Mouse (Mus musculus): ENCODE data around the gene Pum1.

The Pum1 gene

GRCm38 (mm10) chr4:130661151-130661550 lies 2.0 kb upstream of the Pum1 start:
- ChIA-PET POLR2A (interaction anchor here (0.7 to 17.2 kb wide), 23 partner anchors 8 to 353 kb away, joined by 3 to 818 read pairs (median 23); partner anchors contain the start of genes Fabp3 (in 2 of the 4), Gm10570 (in 1 of the 4), Snrnp40 (in 1 of the 4) and Zcchc17 (in 1 of the 4)), CTCF (interaction anchor here in 2 of 4 experiments (0.6 to 1.1 kb wide), 2 partner anchors 8 to 17 kb away, joined by 6 read pairs; no protein-coding TSS in a partner anchor)

DNA sequence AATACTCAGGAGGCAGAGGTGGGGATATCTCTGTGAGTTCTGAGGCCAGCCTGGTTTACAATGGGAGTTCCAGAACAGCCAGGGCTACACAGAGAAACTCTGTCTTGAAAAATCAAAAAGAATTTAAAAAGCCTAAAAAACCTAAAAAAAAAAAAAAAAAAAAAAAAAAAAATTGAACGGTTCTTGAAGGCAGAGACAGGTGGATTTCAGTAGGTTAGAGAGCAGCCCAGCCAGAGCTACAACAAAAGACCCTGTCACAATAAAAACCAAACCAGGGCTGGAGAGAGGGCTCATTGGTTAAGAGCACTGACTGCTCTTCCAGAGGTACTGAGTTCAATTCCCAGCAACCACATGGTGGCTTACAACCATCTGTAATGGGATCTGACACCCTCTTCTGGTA lies 816 bp upstream of the Pum1 start:
- ChIA-PET CTCF (interaction anchor here in 3 of 4 experiments (0.6 to 1.5 kb wide), 8 partner anchors 9 to 142 kb away, joined by 3 to 6 read pairs (median 4); no protein-coding TSS in a partner anchor), POLR2A (interaction anchor here (0.5 to 17.2 kb wide), 38 partner anchors 9 to 1606 kb away, joined by 3 to 818 read pairs (median 10); partner anchors contain the start of genes Bsdc1 (in 1 of the 4), Laptm5 (in 1 of the 4), Pef1 (in 1 of the 4) and Snrnp40 (in 1 of the 4))

DNA sequence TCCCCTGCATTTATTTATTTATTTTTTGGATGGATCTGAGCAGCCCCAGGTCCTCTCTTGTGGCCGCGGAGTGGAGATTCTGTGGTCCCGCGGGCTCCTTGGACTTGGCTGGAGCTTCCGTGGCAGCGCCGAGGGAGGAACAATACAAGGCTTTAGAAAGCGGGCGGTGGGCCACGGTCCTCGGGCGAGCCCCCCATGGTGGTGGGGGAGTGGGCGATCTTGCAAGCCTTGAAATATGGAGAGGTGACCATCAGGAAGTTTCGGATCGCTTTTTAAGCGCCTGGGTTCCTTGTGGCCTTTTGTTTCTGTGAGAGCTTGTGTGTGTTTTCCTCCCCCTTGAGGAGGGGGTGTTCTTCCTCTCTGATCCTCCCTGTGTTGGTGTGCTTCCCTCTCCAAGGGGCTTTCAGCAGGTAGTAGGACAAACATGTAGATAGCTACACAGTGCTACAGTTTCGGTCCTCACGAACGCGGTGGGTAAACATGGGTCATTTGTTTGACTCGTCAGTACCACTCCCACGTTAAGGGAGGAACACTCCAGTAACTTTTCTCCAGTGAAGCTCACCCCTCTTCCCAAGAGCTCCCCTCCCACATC lies 785 bp downstream of the Pum1 start:
- ChIA-PET POLR2A (interaction anchor here (0.5 to 17.2 kb wide), 64 partner anchors 8 to 569 kb away, joined by 3 to 818 read pairs (median 4); partner anchors contain the start of gene Zcchc17 (in 1 of the 4)), CTCF (interaction anchor here in 2 of 4 experiments (0.7 to 2.1 kb wide), 4 partner anchors 11 to 28 kb away, joined by 3 to 6 read pairs (median 3); no protein-coding TSS in a partner anchor)

GRCm38 (mm10) chr4:130664414-130665029 lies 1.4 kb downstream of the Pum1 start:
- POLR2A ChIA-PET = interaction anchor here (0.5 to 17.2 kb wide), 54 partner anchors 7 to 362 kb away, joined by 3 to 818 read pairs (median 4); partner anchors contain the start of gene Zcchc17 (in 1 of the 4)
- CTCF ChIA-PET = interaction anchor here in 2 of 4 experiments (0.7 to 2.1 kb wide), 3 partner anchors 10 to 25 kb away, joined by 3 to 6 read pairs (median 3); no protein-coding TSS in a partner anchor

DNA sequence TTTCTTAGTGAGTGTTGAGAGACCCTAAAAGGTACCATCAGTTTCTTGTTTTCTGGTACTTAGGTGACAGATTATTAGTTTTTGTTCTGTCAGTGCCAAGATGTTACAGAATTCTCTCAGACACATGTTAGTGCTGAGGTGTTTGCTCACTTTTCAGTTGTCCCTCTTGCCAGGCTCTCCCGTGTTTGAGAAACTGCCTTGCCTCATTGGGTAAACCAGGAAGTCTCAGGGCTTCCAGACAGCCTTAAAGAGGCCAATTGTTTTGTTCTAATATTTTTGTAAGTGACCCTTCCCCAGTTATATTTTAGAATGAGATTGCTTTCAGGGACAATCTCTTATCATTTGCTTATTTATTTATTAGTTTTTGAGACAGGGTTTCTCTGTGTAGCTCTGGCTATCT lies 2.1 kb downstream of the Pum1 start:
- ChIA-PET CTCF (no interaction called here), POLR2A (interaction anchor here in 3 of 4 experiments (1.2 to 17.2 kb wide), 16 partner anchors 9 to 145 kb away, joined by 3 to 818 read pairs (median 128); no protein-coding TSS in a partner anchor)

- ChIA-PET POLR2A (interaction anchor here (0.8 to 17.2 kb wide), 33 partner anchors 9 to 369 kb away, joined by 3 to 818 read pairs (median 6); no protein-coding TSS in a partner anchor), CTCF (interaction anchor here in 1 of 4 experiments (0.6 to 0.9 kb wide), 2 partner anchors 8 to 70 kb away, joined by 4 read pairs; no protein-coding TSS in a partner anchor)
Measured at GRCm38 (mm10) chr4:130667686-130668085, 4.6 kb downstream of the Pum1 start.

GRCm38 (mm10) chr4:130668541-130668940 lies 5.4 kb downstream of the Pum1 start:
- ChIA-PET CTCF (interaction anchor here in 2 of 4 experiments (0.8 to 0.9 kb wide), 3 partner anchors 9 to 133 kb away, joined by 3 to 4 read pairs (median 4); no protein-coding TSS in a partner anchor), POLR2A (interaction anchor here (0.6 to 17.2 kb wide), 36 partner anchors 9 to 1386 kb away, joined by 3 to 818 read pairs (median 5); partner anchors contain the start of genes Snrnp40 (in 1 of the 4) and Zcchc17 (in 1 of the 4))

GRCm38 (mm10) chr4:130668991-130669390 lies 5.9 kb downstream of the Pum1 start:
- ChIA-PET CTCF (interaction anchor here in 1 of 4 experiments (0.8 kb wide), 1 partner anchor 133 kb away, joined by 4 read pairs; no protein-coding TSS in a partner anchor), POLR2A (interaction anchor here (0.6 to 17.2 kb wide), 30 partner anchors 9 to 370 kb away, joined by 3 to 818 read pairs (median 6); partner anchors contain the start of genes Snrnp40 (in 1 of the 4) and Zcchc17 (in 1 of the 4))

- ChIA-PET POLR2A (interaction anchor here in 3 of 4 experiments (0.6 to 17.2 kb wide), 25 partner anchors 10 to 1637 kb away, joined by 3 to 818 read pairs (median 8); no protein-coding TSS in a partner anchor), CTCF (interaction anchor here in 2 of 4 experiments (0.6 to 0.7 kb wide), 2 partner anchors 10 to 39 kb away, joined by 5 to 11 read pairs; no protein-coding TSS in a partner anchor)
Measured at GRCm38 (mm10) chr4:130670023-130670422, 6.9 kb downstream of the Pum1 start.

GRCm38 (mm10) chr4:130671079-130671845 lies 8.1 kb downstream of the Pum1 start:
- POLR2A ChIA-PET = interaction anchor here (0.6 to 17.2 kb wide), 26 partner anchors 8 to 364 kb away, joined by 3 to 818 read pairs (median 13); partner anchors contain the start of gene Pum1 (in 2 of the 4)
- CTCF ChIA-PET = interaction anchor here in 2 of 4 experiments (0.5 to 1.0 kb wide), 4 partner anchors 15 to 1440 kb away, joined by 3 to 10 read pairs (median 3); no protein-coding TSS in a partner anchor

GRCm38 (mm10) chr4:130672161-130672560 lies 9.0 kb downstream of the Pum1 start:
- CTCF ChIA-PET = interaction anchor here in 2 of 4 experiments (0.5 to 1.0 kb wide), 2 partner anchors 22 to 147 kb away, joined by 3 read pairs; no protein-coding TSS in a partner anchor
- POLR2A ChIA-PET = interaction anchor here (0.6 to 17.2 kb wide), 21 partner anchors 8 to 365 kb away, joined by 3 to 818 read pairs (median 10); partner anchors contain the start of gene Pum1 (in 3 of the 4)

DNA sequence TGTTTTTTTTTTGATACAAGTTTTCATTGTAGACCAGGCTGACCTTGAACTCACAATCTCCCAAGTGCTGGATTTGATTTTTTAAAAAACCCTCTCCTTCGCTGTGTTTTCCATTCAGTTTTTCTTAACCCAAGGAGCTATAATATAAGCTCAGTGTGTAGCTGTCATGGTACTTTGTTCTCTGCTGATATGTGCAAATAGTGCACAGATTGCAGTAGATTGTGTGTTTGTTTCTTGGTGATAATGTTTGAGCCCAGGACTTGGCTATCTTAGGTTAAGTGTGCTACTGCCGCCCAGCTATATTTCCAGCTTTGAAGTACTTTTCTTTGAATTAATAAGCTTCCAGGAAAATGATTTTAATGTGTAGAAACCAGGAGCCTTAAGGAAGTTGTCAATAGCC lies 13.6 kb downstream of the Pum1 start:
- POLR2A ChIA-PET = interaction anchor here (0.5 to 32.7 kb wide), 31 partner anchors 9 to 1068 kb away, joined by 3 to 818 read pairs (median 4); partner anchors contain the start of genes Pum1 (in 2 of the 4), Snrnp40 (in 1 of the 4) and Zcchc17 (in 1 of the 4)
- CTCF ChIA-PET = no interaction called here

DNA sequence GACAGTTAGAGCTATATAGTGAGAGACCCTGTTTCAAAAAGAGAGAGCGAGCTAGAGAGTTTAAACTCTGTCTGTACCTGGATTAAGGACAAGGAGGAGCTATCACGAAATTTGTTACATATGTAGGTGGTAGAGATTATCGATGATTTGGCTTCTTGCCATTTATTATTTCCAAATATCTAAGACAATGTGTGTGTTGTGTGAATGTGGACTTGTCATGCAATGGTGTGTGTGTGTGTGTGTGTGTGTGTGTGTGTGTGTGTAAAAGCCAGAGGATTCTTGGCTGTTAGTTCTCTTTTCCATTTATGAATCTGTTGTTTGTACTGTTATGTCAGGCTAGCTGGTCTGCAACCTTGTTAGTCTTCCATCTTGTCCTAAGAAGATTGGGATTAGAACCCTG lies 15.0 kb downstream of the Pum1 start:
- ChIA-PET CTCF (interaction anchor here in 1 of 4 experiments (0.6 kb wide), 1 partner anchor 12 kb away, joined by 3 read pairs; no protein-coding TSS in a partner anchor), POLR2A (interaction anchor here (0.5 to 32.7 kb wide), 23 partner anchors 10 to 157 kb away, joined by 3 to 818 read pairs (median 10); partner anchors contain the start of gene Pum1 (in 3 of the 4))

- ChIA-PET POLR2A (interaction anchor here (0.6 to 32.7 kb wide), 52 partner anchors 9 to 1846 kb away, joined by 3 to 818 read pairs (median 4); partner anchors contain the start of gene Pum1 (in 3 of the 4)), CTCF (interaction anchor here in 3 of 4 experiments (0.6 to 1.9 kb wide), 8 partner anchors 9 to 590 kb away, joined by 3 to 8 read pairs (median 4); no protein-coding TSS in a partner anchor)
Measured at GRCm38 (mm10) chr4:130680676-130681075, 17.6 kb downstream of the Pum1 start.

DNA sequence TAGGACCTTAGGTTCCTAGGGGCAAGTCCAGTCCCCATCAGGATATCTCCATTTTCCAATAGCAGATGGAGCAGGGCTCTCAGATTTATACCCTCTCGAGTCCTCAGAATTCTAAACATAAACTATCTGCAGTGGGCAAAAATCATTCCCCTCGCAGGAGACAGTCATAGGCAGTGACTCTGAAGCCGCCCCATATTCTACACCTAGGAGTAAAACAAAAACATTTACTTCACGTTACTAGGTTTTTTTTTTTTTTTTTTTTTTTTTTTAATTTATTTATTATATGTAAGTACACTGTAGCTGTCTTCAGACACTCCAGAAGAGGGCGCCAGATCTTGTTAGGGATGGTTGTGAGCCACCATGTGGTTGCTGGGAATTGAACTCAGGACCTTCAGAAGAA lies 19.9 kb downstream of the Pum1 start:
- POLR2A ChIA-PET = interaction anchor here (0.6 to 32.7 kb wide), 24 partner anchors 1 to 1648 kb away, joined by 3 to 818 read pairs (median 5); partner anchors contain the start of gene Pum1 (in 2 of the 4)
- CTCF ChIA-PET = interaction anchor here (0.6 to 1.5 kb wide), 13 partner anchors 8 to 517 kb away, joined by 3 to 14 read pairs (median 4); no protein-coding TSS in a partner anchor

DNA sequence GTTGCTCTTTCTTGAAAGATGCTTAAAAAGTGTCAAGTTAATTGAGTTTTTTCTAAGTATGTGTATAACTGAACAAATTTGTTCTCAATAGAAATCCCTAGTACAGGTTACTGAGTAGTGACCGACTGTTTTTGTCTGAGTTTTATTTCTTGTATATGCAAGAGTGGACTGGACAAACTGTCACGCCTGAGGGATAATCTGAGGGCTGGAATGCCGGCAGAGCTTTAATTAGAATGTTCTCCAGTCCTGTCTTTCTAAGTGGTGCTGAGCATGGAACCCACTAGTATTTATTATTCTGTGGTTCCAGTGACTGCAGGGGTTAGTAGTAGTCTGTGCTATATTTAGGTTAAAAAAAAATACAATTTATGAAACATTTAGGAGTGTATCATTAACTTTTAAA lies 30.8 kb downstream of the Pum1 start:
- CTCF ChIA-PET = interaction anchor here in 2 of 4 experiments (0.6 to 1.3 kb wide), 3 partner anchors 9 to 217 kb away, joined by 3 to 6 read pairs (median 3); no protein-coding TSS in a partner anchor

More for the DNA sequence above, 30.8 kb downstream of the Pum1 start:
- POLR2A ChIA-PET = interaction anchor here in 2 of 4 experiments (0.8 to 32.7 kb wide), 13 partner anchors 2 to 173 kb away, joined by 3 to 818 read pairs (median 27); partner anchors contain the start of gene Pum1 (in 1 of the 2)

Data from embryonic stem cell, embryonic (primary cell).